Mouse (Mus musculus): ENCODE results near the gene Apaf1. TPM values are rescaled to one million over a fixed set of nuclear protein-coding genes. Genes with fewer than 3 reads are reported as not detected.

The Apaf1 gene
- 5.7 TPM for polyA plus RNA-seq (2014; fragmentation: Illumina TruSeq; extraction: RNeasy Lipid Tissue Mini Kit (QIAGEN cat#74804); ENCODE audit: low read depth, low replicate concordance)

DNA sequence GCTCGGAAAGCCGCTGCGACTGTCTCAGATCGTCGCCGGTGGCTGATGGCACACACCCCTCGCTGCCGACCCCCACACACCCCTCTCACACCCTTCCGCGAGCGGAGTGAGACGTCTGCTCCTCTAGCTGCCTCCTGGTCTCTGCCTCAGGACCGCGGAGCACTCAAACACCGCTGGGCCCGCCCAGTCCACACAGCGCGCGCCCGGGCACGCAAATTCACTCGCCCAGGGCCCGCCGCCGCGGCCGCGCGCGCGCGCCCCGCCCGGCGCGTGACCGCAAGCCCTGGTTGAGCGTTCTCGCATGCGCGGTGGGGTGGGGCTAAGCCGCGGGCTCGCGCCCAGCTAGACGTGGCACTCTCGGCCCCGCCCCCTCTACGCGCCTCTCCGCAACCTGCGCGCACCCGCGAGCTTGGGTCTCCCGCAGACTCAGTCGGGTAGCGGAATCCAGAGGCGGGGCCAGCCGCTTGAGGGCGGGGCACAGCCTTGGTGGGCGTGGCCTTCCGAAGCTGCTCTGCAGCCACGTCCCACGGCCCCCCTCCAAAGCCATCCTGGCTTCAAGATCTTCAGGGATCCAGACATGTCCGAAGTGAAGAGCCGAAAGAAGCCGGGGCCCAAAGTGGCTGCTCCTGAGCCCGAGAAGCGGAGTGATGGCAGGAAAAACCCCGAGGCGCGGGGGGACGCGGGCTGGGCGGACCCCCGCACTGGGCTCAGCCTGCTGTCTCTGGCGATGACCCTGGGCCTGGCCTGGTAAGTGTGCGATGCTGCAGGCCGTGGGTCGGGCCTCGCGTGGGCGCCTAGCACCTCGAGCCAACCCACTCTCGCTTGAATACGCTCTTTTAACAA, at the start of gene Apaf1, which contains the start of gene Ikbip:
Gene Apaf1 (minus strand): TSS at position 221 of the 843 bp plus-strand sequence.
Gene Ikbip (plus strand): TSS at position 391 of the 843 bp plus-strand sequence.

DNA sequence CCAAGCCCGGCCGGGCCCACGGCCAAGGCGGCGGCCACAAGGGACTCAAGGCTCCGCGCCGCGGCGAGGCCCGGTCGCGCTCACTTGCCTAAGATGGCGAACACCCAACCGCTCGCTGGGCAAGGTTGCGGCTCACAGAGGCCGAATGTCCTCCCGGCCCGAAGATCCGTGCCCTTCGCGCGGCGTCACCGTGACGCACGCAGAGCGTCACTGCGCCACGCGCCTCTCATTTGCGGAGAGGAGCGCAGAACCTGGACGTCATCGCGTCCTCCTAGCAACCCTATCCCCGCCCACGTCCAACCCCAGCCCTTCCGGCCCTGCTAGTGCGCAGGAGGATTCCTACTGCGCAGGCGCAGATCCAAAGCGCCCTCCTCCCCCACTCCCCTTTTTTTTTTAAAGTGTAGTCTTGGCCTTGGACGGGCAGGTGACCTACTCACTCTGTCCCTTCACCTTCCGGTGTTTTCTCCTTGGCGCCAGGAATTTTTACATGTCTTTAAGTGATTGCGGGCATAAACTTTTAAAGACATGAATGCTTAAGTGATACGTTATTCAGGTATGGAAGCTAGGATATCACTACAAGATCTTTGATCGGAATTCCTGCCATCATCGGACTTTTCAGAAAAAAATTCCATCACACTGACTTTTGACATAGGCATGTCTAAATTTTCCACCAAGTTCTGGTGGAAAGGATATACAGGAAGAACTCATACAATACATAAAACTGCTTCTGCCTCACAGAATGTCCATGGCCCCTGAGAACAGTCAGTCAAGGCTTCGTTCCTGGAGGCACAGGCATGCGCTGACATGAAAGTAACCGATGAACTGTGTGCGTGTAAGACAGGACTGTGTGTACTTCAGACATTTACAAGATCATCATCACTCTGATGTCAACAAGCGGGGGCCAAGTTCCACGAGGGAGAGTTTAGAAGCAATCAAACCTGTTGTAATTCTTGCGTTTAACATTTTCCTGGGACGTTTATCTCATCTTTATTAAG, 41.6 kb upstream of the Apaf1 start, which contains the start of gene Slc25a3:
Gene Slc25a3 (minus strand): TSS at position 232 of the 995 bp plus-strand sequence.

Other genes starting within 250 kb of the Apaf1 start
- gene Ikbip, start 170 bp upstream of the Apaf1 start, polyA plus RNA-seq (2014; fragmentation: Illumina TruSeq; extraction: RNeasy Lipid Tissue Mini Kit (QIAGEN cat#74804); ENCODE audit: low read depth, low replicate concordance) = 35.8 TPM
- 349 TPM for gene Slc25a3, start 41.3 kb upstream of the Apaf1 start, polyA plus RNA-seq (2014; fragmentation: Illumina TruSeq; extraction: RNeasy Lipid Tissue Mini Kit (QIAGEN cat#74804); ENCODE audit: low read depth, low replicate concordance)
- 57.0 TPM for gene Tmpo, start 98.5 kb upstream of the Apaf1 start, polyA plus RNA-seq (2014; fragmentation: Illumina TruSeq; extraction: RNeasy Lipid Tissue Mini Kit (QIAGEN cat#74804); ENCODE audit: low read depth, low replicate concordance)